Mouse (Mus musculus): ENCODE measurements around the gene Plekhg1.

Plekhg1 gene

DNA sequence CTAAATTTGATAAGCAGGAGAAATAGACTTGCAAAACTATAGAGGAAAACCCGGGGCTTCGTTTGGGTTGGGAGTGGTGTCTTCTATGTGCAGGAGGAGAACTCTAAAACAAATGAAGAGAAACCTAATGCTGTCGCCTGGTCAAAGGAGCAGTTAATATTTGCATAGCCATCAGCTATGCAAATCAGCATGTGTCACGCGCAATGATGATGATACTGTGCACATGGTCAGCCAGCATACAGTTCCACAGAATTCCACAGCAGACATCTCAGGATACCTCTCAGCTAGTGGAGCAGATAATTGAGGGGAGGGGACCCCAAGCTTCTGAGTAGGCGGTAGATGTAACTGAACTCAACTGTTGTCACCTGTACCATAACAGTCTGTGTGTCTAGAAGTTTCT lies 133.3 kb downstream of the Plekhg1 start:
- in situ Hi-C loops (cut with MboI; ENCODE audit: low sequenced_read_pairs): no loop called here

DNA sequence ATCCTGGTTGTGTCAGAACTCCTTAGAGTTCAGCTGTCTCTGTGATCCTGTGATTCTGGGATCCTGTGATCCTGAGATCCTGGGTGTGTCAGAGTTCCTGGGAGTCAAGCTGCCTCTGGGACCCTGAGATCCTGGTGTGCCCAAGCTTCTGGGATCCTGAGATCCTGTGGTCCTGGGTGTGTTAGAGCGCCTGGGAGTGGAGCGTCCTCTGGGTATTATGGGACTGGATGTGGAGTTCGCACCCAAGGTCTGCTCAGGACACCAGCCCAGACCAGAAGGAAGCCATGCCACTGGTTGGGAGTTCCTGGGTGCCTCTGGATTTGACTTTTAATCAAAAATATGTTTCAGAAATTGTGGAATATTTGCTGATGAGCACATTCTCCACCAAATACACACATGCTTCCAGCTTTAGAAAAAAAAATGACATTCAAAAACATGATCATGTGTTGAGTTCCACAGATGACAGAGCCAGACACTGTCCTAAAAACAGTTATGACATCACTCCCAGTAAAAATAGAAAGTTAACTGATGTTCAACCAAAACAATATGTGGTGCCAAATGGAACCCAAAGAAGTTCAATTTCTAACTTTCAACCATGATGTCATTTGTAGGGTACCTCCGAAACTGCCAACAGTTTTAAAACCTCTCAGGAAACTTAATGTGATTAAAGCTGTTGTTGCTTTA lies 137.8 kb downstream of the Plekhg1 start:
- in situ Hi-C loops (cut with MboI; ENCODE audit: low sequenced_read_pairs): no loop called here

DNA sequence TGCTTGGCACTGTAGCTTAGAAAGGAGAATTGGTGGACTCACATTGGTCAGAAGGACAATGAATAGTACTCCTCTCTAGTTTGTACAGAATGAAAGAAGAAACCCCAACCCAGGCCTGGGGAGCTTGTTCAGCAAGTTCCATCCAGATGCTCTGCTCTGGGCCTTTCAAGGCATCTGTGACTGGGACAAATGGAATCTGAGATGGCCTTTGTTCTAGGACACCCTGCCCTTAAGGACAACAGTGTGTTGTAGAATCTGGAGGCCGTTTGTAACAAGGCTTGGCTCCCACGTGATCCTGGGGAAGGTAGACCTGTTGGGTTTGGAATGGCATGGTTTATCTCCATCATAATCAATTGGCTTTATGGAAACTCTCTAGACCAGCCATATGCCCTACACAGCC lies 141.0 kb downstream of the Plekhg1 start:
- in situ Hi-C loops (cut with MboI; ENCODE audit: low sequenced_read_pairs): no loop called here

DNA sequence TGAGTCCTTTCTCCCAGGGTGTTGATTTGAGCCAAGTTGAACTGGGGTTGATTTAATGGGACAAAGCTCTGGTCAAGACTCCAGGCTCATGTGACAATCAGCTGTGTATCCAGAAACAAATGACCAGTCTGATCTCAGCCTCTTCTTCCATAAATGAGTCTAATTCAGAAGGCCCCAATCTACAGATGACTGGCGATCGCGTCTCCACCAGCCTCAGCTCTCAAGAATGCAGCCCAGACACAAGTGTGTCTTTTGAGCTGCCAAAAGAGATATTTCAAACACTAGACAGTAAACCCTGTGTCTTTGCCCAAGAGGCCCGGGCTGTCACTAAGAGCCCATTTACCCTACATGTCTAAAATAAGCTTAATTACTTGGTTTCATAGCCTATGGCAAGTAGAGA lies 148.3 kb downstream of the Plekhg1 start:
- in situ Hi-C loops (cut with MboI; ENCODE audit: low sequenced_read_pairs): no loop called here

DNA sequence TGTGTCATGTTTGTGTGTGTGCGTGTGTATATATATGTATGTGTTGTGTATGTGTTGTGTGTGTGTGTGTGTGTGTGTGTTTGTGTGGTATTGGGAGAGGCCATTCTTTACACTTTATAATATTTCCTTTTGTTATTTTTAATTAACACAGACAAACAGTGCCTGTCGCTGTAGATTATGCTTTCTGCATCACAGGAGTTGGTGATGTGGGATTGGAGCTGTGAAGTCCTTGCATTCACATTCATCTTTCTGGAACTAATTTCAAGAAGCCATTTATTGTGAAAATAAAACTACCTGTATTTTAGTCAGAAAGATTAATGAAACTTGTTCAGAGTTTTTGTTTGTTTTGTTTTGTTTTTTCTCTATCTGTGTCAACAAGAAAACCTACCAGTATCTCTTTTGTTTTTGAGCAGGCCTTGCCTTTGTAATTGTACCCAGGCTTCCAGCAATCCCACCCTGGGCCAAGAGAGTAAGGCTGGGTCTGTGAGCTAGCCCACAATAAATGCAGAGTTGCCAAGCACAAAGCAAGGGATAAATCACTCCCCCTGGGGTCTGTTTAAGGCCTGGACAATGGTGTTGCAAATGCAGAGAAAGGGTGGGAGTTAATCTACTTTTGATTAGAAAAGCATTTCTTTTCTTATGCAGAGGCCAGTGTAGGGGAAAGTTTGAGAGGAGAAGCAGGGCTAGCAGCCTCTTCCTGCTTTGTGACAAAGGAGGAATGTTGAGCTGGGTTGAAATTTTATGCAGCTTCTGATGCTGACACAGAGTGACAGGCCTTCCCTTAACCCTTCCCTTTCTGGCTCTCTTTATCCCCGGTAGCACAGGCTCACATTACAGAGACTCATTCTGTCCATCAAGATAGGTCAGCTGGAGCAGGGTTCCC lies 151.5 kb downstream of the Plekhg1 start:
- in situ Hi-C loops (cut with MboI; ENCODE audit: low sequenced_read_pairs): no loop called here

DNA sequence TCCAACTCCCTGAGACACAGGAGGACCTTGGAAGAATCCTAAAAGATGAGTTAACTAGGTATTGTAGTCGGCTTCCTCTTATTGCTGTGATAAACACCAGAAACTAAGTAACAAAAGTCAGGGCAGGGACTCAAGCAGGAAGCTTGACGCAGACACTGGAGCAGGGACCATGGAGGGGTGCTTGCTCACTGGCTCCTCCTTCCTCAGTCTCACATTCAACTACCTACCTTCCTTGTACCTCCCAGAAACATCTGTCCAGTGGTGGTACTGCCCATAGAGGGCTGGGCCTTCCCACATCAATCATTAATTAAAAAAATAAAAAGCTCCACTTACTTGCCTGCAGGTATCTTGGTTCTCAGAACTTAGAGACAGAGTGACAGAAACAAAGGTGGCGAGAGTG lies 152.2 kb downstream of the Plekhg1 start:
- in situ Hi-C loops (cut with MboI; ENCODE audit: low sequenced_read_pairs): no loop called here

DNA sequence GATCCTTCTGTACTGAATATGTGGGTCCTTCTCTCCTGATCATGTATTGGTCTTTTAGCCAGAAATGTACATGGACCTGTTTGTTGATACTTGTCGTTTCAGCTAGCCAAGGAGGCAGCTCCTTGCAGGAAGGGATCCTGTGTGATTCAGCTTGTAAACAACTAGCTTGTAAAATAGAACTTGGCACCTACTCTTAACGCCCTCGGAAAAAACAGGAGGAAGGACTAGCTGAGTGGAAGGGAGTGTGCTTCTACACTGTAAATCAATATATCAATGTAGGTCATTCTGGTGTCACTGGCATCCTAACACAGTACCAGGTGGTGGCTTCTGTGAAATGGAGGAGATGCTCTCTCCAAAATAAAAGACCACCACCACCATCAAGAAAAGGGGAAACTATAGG lies 157.9 kb downstream of the Plekhg1 start:
- in situ Hi-C loops (cut with MboI; ENCODE audit: low sequenced_read_pairs): no loop called here

DNA sequence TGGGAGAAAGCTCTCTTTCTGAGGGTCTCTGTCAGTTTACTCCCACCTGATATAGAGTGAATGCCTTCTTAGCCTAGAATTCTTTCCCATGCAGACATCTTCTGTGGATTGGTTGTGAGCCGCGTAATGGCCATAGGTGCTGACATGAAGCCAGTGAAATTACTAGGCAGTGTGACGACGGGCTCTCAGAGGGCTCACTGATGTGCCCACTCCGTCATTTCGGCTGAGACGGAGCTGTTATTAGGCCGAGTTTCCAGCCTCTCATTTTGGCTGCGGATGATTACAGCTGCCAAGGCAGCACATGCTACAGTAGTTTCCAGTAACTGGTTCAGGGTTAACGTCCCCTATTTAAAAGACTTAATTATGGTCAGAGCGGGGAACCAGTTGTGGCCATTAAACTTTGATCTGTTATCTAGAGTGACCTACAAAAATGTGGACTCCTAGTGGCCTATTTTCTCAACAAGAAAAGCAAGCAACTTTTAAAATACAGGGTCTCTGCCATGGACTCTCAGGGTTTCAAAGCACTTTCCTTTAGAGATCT lies 160.3 kb downstream of the Plekhg1 start:
- in situ Hi-C loops (cut with MboI; ENCODE audit: low sequenced_read_pairs): no loop called here

DNA sequence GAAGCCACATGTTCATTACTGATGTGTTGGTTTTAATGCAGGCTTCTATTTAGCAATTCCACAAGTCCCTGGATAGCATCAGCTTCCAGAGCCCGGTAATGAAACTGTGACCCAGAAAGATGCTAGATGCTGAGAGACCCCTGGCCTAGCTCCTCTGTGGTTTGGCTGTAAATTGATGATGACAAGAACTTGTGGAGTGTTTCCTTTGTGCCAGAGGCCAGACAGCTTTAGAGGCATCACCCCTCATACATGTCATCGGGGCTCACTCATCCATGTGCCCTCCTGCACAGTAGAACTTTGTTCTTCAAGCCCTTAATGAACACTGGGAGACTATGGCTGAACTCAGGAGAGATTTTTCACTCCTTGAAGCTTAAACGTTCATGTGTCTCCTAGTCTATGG lies 165.6 kb downstream of the Plekhg1 start:
- in situ Hi-C loops (cut with MboI; ENCODE audit: low sequenced_read_pairs): no loop called here

DNA sequence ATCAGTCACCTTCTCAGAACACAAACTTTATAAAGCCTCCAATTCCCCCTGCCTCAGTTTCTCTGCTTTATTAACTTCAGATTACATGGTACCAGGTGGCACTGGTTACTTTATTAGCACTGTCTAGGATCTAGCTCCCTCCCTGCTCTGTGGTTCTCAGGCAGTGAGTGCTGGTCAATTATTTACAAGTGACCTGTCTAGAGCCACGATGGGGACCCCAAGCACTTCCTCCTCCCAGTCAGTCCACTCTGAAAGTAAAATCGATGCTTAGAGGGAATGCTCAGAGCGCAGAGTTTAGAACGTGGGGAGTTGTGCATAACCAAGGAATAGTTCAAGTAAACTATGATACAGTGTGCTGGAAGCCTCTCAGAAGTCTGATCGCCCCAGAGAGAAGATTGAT lies 173.9 kb downstream of the Plekhg1 start:
- in situ Hi-C loops (cut with MboI; ENCODE audit: low sequenced_read_pairs): no loop called here

DNA sequence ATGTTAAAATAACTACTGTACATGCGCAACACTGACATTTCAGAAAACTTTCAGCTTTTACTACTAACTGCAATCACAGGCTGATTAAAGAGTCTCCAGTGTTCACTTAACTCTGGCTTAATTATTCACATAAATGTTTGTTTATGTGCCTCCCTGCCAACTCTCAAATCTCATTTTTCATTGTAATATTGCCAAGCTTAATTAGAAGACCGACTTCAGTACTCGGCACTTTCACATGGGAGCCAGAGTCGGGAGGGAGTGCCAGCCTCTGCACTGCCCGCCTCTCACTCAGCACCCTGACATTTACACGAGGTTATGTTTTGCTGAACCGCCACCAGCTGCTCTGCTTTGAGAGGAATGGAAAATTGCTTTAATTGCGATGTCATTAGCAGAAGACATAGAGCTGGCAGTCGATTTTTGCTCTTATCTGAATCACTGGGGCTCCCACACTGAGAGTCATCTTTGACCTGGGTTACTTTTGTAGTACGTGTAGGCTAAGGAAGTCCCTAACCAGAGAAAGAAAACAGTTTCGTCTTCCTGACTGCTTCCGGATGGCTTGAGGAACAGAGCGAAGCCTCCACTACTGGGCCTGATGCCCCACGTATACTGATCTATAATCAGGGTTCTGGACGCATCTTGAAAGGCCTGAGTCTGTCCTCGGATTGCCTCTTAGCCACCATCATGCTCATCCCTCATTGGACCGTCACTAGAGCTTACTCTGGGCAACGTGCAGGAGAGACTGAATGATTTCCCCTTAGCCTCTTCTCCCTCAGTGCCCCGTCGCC lies 180.4 kb downstream of the Plekhg1 start:
- in situ Hi-C loops (cut with MboI; ENCODE audit: low sequenced_read_pairs): no loop called here

DNA sequence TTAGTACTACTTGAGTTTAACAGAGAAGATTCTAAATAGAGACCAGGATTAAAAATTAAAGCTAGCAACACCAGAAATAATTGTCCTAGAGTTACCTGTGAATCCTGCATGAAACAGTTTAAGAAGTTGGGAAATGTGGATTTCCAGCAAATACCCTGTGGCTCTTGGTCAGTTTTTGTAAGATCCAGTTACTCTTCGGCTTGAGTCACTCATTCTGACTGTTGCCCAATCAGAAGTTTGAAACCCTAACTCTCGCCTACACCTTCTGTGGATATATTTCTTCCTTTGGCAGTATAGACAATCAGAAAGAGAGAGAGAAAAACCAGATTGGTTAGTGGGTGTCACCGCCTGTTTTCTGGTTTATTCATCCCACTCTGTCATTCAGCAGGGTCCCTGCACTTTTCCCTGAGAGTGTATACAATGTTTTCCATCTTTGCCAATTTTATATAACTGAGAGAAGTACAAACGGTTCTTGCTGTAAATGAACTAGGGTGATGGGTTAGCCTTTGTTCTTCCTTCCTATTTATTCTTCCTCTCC lies 187.9 kb downstream of the Plekhg1 start:
- in situ Hi-C loops (cut with MboI; ENCODE audit: low sequenced_read_pairs): no loop called here

DNA sequence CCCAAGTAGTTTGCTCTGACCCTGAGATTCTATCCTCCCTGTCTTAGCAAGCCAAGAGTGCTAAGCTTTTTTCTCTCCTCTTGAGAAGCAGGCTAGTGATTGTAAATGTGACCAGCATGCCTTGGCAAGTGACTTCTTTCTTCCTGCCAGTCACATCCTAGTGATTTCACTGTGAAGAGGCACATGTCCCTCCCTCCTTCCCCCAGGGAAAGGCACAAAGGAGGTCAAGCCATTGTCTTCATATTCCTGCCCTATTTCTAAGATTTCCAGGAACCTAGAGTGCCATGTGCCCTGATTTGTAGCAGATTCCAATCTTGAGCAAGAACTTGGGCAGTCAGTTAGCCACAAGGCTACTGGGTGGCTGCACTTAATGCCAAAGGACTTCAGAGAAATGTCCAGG lies 191.7 kb downstream of the Plekhg1 start:
- in situ Hi-C loops (cut with MboI; ENCODE audit: low sequenced_read_pairs): no loop called here

DNA sequence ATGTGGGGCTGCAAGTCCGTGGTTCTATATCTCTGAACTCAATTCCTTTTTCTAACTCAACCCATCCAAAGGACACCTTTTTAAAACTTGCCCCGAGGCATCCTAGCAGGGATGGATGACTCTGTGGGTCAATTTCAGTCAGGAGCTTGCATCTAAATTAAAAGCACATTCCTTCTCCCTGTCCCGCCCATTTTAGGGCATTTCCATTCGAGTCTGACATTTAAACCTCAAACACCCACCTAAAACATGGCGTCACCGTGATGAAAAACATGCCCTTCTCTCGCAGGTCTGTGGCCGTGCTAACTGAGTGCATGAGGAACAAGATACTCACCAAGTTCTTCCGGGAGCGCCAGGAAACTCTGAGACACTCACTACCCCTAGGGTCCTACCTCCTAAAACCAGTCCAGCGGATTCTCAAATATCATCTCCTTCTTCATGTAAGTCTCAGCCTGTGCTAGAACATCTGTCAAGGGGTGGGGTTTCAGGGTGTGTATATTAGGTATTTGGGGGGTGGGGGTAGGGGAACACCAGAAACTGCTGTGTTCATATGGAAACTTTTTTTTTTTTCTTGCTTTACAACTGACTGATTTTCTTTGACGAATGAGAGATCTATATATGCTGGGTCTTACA lies 193.3 kb downstream of the Plekhg1 start:
- in situ Hi-C loops (cut with MboI; ENCODE audit: low sequenced_read_pairs): no loop called here

DNA sequence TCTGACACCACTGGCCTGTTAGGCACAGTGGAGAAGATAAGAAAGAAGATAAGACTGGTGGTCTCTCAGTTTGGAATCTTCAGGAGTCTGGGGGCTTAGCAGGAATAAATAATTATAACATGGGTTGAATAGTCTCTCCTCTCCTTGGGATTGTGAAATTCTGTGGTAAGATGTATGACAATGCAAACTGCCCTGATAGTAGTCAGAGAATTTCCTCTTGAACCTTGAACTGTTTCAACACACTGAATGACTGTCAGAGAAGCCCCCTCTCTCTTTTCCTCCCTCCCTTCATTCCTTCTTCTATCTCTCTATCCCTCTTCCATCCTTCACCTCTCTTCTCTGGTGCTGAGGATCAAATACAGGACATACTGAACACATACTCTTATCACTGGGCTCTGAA lies 196.7 kb downstream of the Plekhg1 start:
- in situ Hi-C loops (cut with MboI; ENCODE audit: low sequenced_read_pairs): no loop called here

DNA sequence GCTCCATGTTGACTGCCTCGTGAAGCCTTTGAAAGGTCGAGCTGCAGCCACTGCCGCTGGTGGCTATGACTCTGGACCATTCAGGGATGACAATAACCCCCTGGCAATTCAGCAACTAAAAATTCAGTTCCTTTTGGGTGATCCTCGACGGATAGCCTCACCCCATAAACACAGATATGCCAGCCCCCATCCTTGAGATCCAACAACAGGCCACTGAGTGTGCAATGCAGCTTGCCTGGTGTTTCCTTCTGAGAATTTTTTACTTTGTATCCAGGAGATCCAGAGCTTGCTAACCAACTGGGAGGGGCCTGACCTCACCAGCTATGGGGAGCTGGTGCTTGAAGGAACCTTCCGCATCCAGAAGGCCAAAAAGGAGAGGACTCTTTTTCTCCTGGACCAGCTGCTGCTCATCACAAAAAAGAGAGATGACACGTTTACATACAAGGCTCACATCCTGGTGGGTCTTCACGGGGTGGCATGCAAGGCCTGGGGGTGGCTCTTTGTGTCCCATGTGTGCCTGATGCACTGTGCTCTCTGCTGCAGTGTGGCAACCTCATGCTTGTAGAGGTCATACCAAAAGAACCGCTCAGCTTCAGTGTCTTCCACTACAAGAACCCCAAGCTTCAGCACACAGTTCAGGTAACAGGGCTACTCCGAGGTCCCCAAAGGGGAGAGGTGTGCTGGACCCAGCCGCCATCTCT lies 199.9 kb downstream of the Plekhg1 start:
- in situ Hi-C loops (cut with MboI; ENCODE audit: low sequenced_read_pairs): no loop called here

DNA sequence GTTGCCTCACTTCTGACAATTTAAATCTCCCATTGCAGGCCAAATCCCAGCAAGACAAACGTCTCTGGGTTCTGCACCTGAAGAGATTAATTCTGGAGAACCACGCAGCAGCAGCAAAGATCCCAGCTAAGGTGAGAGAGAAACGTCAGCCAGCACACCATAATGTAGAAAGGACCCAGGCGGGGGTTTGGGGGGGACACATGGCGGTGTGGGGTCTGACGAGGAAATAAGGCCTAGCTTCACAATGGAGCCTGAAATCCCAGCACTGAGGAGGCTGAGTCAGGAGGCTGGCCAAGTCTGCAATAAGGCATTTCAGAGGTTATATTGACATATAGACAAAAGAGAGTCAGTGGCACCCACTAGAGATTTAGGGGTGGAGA lies 200.4 kb downstream of the Plekhg1 start:
- in situ Hi-C loops (cut with MboI; ENCODE audit: low sequenced_read_pairs): no loop called here

DNA sequence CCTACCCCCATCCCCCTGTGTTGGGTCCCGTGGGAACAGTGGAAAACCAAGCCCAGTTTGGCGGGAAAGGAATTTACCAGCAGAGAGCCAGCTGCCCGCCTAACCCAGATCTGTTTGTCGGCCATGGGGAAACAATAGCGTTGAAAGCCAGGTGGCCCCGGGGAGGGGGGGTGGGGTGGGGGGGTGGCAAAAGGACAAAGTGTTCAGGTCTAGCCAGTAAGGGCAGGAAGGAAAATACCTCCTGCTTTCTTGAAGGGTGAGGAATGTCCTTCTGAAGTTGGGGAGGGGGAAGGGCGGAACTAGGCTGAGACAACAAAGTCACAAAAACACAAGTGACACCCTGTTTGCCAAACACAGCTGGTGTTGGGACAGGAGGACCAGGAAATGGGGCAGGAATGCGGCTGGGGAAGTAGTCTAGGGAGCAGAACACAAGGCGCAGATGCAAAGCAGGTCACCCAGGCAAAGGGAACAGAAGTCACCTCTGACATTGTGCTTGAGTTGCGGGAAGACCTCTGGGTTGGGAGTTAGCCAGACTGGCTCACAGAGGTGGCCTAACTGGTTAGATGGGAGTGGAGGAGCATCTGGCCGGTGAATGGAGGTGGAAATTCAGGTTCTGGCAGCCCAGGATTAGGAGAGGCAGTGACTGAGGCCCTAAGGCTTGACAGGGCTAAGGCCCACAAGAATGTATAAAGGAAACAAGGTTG lies 201.0 kb downstream of the Plekhg1 start:
- in situ Hi-C loops (cut with MboI; ENCODE audit: low sequenced_read_pairs): no loop called here

DNA sequence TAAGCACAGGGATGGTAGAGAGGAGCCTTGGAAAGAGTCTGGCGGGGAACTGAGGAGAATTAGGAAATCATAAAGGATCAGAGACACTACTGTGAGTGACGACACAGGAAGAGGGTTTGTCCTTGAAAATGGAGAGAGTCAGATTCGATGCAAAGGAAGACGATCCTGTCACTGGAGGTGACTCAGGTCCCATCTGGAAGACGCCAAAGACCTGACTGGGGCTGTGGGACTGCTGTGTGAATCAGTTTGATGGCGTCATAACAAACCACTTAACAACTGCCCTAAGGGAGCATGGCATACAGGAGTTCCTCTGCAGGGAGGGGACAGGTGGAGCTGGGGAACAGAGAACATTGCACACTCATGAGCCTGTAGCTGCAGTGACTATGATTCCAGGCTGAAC lies 202.1 kb downstream of the Plekhg1 start:
- in situ Hi-C loops (cut with MboI; ENCODE audit: low sequenced_read_pairs): no loop called here
